Mouse (Mus musculus): ENCODE data around the gene Taok1. TPM values are rescaled to one million over a fixed set of nuclear protein-coding genes. Genes with fewer than 3 reads are reported as not detected.

The Taok1 gene
- polyA plus RNA-seq, 1 experiment from 2014 or later = 37.5 TPM

DNA sequence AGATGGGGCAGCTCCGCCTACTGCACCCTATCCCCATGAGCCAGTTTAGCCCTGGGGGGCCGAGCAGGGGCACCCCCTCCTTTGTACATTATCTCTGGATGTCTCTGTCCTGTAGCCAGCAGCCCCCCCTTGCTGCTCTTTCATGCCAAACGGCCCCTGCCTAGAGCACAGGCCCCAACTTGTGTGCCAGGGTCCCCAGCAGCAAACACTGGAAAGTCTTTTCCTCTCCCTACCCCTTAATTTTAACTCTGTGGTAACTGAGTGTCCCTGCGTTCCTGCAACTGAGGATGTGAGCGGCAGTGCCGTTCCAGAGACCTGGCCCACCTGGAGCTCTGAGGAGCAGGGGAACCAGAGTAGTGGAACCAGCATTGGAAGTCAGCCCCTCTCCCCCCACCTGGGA lies 100.7 kb downstream of the Taok1 start:
- Histone ChIP-seq H3K27ac (replicated peaks; ENCODE audit: low read depth, low read length) (no peak overlapping the region), H3K9ac (replicated peaks; ENCODE audit: low read length) (no peak overlapping the region), H3K4me3 (replicated peaks; ENCODE audit: low read depth, low read length) (no peak overlapping the region), H3K36me3 (ENCODE audit: control insufficient read depth, insufficient read depth, low read length) (peaks cover 54% of the 10 kb centered on the region), H3K4me2 (ENCODE audit: low read length) (no peak overlapping the region), H3K27me3 (ENCODE audit: control insufficient read depth, insufficient read depth, low read length) (no peaks in the 10 kb centered on the region), H3K4me1 (ENCODE audit: control insufficient read depth, insufficient read depth, low read length) (peaks cover 5% of the 10 kb centered on the region), H3K9me3 (ENCODE audit: control insufficient read depth, low read length) (no peaks in the 10 kb centered on the region)
- no peak for ATAC-seq (ENCODE audit: low FRiP score, low TSS enrichment)
- no peak for DNase-seq
- 88% methylated on average over 6 of the region's 6 CpGs for WGBS

GRCm38 (mm10) chr11:77506273-77506672 lies 101.3 kb downstream of the Taok1 start:
- no peak overlapping the region for H3K27ac ChIP-seq (replicated peaks; ENCODE audit: low read depth, low read length)
- no peak for ATAC-seq (ENCODE audit: low FRiP score, low TSS enrichment)
- peaks cover 5% of the 10 kb centered on the region for H3K4me1 ChIP-seq (ENCODE audit: control insufficient read depth, insufficient read depth, low read length)
- H3K4me3 ChIP-seq (replicated peaks; ENCODE audit: low read depth, low read length) = no peak overlapping the region
- no peak overlapping the region for H3K4me2 ChIP-seq (ENCODE audit: low read length)
- no peaks in the 10 kb centered on the region for H3K27me3 ChIP-seq (ENCODE audit: control insufficient read depth, insufficient read depth, low read length)
- no peak overlapping the region for H3K9ac ChIP-seq (replicated peaks; ENCODE audit: low read length)
- 78% methylated on average over 14 of the region's 14 CpGs for whole genome bisulfite sequencing
- DNase-seq = no peak
- H3K36me3 ChIP-seq (ENCODE audit: control insufficient read depth, insufficient read depth, low read length) = peaks cover 59% of the 10 kb centered on the region
- H3K9me3 ChIP-seq (ENCODE audit: control insufficient read depth, low read length) = no peaks in the 10 kb centered on the region

GRCm38 (mm10) chr11:77505291-77505980 lies 102.2 kb downstream of the Taok1 start:
- H3K27ac ChIP-seq (replicated peaks; ENCODE audit: low read depth, low read length) = no peak overlapping the region
- peaks cover 67% of the 10 kb centered on the region for H3K36me3 ChIP-seq (ENCODE audit: control insufficient read depth, insufficient read depth, low read length)
- H3K27me3 ChIP-seq (ENCODE audit: control insufficient read depth, insufficient read depth, low read length) = no peaks in the 10 kb centered on the region
- ATAC-seq (ENCODE audit: low FRiP score, low TSS enrichment) (no peak), DNase-seq (no peak)
- H3K9ac ChIP-seq (replicated peaks; ENCODE audit: low read length) = no peak overlapping the region
- no peaks in the 10 kb centered on the region for H3K9me3 ChIP-seq (ENCODE audit: control insufficient read depth, low read length)
- no peak overlapping the region for H3K4me2 ChIP-seq (ENCODE audit: low read length)
- H3K4me1 ChIP-seq (ENCODE audit: control insufficient read depth, insufficient read depth, low read length) = peaks cover 12% of the 10 kb centered on the region
- no peak overlapping the region for H3K4me3 ChIP-seq (replicated peaks; ENCODE audit: low read depth, low read length)
- 92% methylated on average over 22 of the region's 22 CpGs for WGBS

- Histone ChIP-seq H3K4me1 (ENCODE audit: control insufficient read depth, insufficient read depth, low read length) (peaks cover 13% of the 10 kb centered on the region), H3K4me2 (ENCODE audit: low read length) (no peak overlapping the region), H3K36me3 (ENCODE audit: control insufficient read depth, insufficient read depth, low read length) (peaks cover 78% of the 10 kb centered on the region), H3K9ac (replicated peaks; ENCODE audit: low read length) (no peak overlapping the region), H3K27me3 (ENCODE audit: control insufficient read depth, insufficient read depth, low read length) (no peaks in the 10 kb centered on the region), H3K4me3 (replicated peaks; ENCODE audit: low read depth, low read length) (no peak overlapping the region), H3K27ac (replicated peaks; ENCODE audit: low read depth, low read length) (no peak overlapping the region), H3K9me3 (ENCODE audit: control insufficient read depth, low read length) (no peaks in the 10 kb centered on the region)
- DNase-seq (no peak), ATAC-seq (ENCODE audit: low FRiP score, low TSS enrichment) (no peak)
- 96% methylated on average over 19 of the region's 19 CpGs for WGBS
Observed at GRCm38 (mm10) chr11:77504377-77504776, 103.2 kb downstream of the Taok1 start.

GRCm38 (mm10) chr11:77503511-77503910 lies 104.1 kb downstream of the Taok1 start:
- 73% methylated on average over 3 of the region's 3 CpGs for WGBS
- H3K27me3 ChIP-seq (ENCODE audit: control insufficient read depth, insufficient read depth, low read length) = no peaks in the 10 kb centered on the region
- H3K4me3 ChIP-seq (replicated peaks; ENCODE audit: low read depth, low read length) = no peak overlapping the region
- H3K9me3 ChIP-seq (ENCODE audit: control insufficient read depth, low read length) = no peaks in the 10 kb centered on the region
- ATAC-seq (ENCODE audit: low FRiP score, low TSS enrichment) (no peak), DNase-seq (no peak)
- peaks cover 13% of the 10 kb centered on the region for H3K4me1 ChIP-seq (ENCODE audit: control insufficient read depth, insufficient read depth, low read length)
- H3K9ac ChIP-seq (replicated peaks; ENCODE audit: low read length) = no peak overlapping the region
- H3K4me2 ChIP-seq (ENCODE audit: low read length) = no peak overlapping the region
- no peak overlapping the region for H3K27ac ChIP-seq (replicated peaks; ENCODE audit: low read depth, low read length)
- peaks cover 86% of the 10 kb centered on the region for H3K36me3 ChIP-seq (ENCODE audit: control insufficient read depth, insufficient read depth, low read length)

GRCm38 (mm10) chr11:77502481-77502880 lies 105.1 kb downstream of the Taok1 start:
- Histone ChIP-seq H3K4me3 (replicated peaks; ENCODE audit: low read depth, low read length) (no peak overlapping the region), H3K36me3 (ENCODE audit: control insufficient read depth, insufficient read depth, low read length) (peaks cover 83% of the 10 kb centered on the region), H3K27ac (replicated peaks; ENCODE audit: low read depth, low read length) (no peak overlapping the region), H3K4me1 (ENCODE audit: control insufficient read depth, insufficient read depth, low read length) (peaks cover 13% of the 10 kb centered on the region; the same call in 1 of the 2 replicates), H3K27me3 (ENCODE audit: control insufficient read depth, insufficient read depth, low read length) (no peaks in the 10 kb centered on the region), H3K9ac (replicated peaks; ENCODE audit: low read length) (no peak overlapping the region), H3K4me2 (ENCODE audit: low read length) (no peak overlapping the region), H3K9me3 (ENCODE audit: control insufficient read depth, low read length) (no peaks in the 10 kb centered on the region)
- WGBS = 88% methylated on average over 6 of the region's 6 CpGs
- DNase-seq (no peak), ATAC-seq (ENCODE audit: low FRiP score, low TSS enrichment) (no peak)

GRCm38 (mm10) chr11:77501971-77502370 lies 105.6 kb downstream of the Taok1 start:
- ATAC-seq (ENCODE audit: low FRiP score, low TSS enrichment) (no peak), DNase-seq (no peak)
- Histone ChIP-seq H3K4me3 (replicated peaks; ENCODE audit: low read depth, low read length) (no peak overlapping the region), H3K9ac (replicated peaks; ENCODE audit: low read length) (no peak overlapping the region), H3K4me2 (ENCODE audit: low read length) (no peak overlapping the region), H3K27ac (replicated peaks; ENCODE audit: low read depth, low read length) (no peak overlapping the region), H3K36me3 (ENCODE audit: control insufficient read depth, insufficient read depth, low read length) (peaks cover 78% of the 10 kb centered on the region), H3K4me1 (ENCODE audit: control insufficient read depth, insufficient read depth, low read length) (peaks cover 13% of the 10 kb centered on the region; the same call in 1 of the 2 replicates), H3K27me3 (ENCODE audit: control insufficient read depth, insufficient read depth, low read length) (no peaks in the 10 kb centered on the region), H3K9me3 (ENCODE audit: control insufficient read depth, low read length) (no peaks in the 10 kb centered on the region)
- 93% methylated on average over 4 of the region's 4 CpGs for WGBS

DNA sequence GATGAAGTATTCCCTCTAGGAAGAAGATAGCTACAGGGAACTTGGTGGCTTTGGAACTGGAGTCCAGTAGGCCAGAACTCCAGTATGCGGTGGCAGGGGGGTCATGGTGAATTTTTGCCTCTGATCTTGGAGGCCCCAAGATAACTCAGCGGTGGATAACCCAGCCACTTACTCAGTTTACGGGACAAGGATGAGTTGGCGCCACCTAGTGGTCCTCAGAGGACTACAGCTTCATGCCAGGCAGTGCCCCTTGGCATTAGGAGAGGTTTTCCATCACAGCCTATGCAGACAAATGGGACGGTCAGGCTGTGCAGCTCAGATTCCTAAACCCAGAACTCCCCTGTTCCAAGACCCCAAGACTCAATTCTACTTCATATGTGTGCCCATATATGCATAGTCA lies 106.2 kb downstream of the Taok1 start:
- Histone ChIP-seq H3K27ac (replicated peaks; ENCODE audit: low read depth, low read length) (no peak overlapping the region), H3K9ac (replicated peaks; ENCODE audit: low read length) (no peak overlapping the region), H3K9me3 (ENCODE audit: control insufficient read depth, low read length) (no peaks in the 10 kb centered on the region), H3K4me3 (replicated peaks; ENCODE audit: low read depth, low read length) (no peak overlapping the region), H3K4me2 (ENCODE audit: low read length) (no peak overlapping the region), H3K27me3 (ENCODE audit: control insufficient read depth, insufficient read depth, low read length) (no peaks in the 10 kb centered on the region), H3K36me3 (ENCODE audit: control insufficient read depth, insufficient read depth, low read length) (peaks cover 72% of the 10 kb centered on the region), H3K4me1 (ENCODE audit: control insufficient read depth, insufficient read depth, low read length) (peaks cover 13% of the 10 kb centered on the region; the same call in 1 of the 2 replicates)
- WGBS = 17% methylated on average over 5 of the region's 5 CpGs
- DNase-seq (peak; percentile 90), ATAC-seq (ENCODE audit: low FRiP score, low TSS enrichment) (no peak)

Measured in midbrain, embryonic 14.5 days (tissue).